Mouse (Mus musculus) 3T3-L1 (cell line): ENCODE results near the gene Zfp42.
"Not testable (repeated sequence)": the region's sequence is repeated elsewhere in the genome, so short reads cannot be mapped to it uniquely, and the experiment has no call there.

Source experiments
- DNase-seq: peaks from one replicate; pipeline ENCODE4 v3.0.0-alpha.2; 2015; ENCODE audit warnings: low read depth, low spot score

The Zfp42 gene

DNA sequence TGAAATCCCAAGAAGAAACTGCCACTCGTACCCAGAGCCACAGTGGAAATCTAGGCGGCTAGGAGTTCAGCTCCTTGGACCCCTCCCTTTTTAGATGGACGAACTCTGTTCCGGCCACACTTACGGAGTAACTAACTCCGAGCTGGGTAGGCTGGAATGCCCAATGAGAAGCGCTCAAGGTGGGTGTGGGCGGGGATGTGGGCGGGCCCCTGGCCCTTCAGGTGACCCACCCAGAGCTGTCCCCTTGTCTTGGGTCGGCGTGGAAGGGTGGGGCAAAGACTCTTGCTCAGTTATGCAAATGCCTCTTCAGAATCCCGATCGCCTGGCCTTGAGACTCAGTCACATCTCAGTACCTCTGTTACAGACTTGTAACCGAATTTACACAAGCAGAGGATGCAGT lies at the start of gene Zfp42:
Gene Zfp42 (minus strand): TSS at position 85 of the 400 bp plus-strand sequence.
- no peak for DNase-seq

DNA sequence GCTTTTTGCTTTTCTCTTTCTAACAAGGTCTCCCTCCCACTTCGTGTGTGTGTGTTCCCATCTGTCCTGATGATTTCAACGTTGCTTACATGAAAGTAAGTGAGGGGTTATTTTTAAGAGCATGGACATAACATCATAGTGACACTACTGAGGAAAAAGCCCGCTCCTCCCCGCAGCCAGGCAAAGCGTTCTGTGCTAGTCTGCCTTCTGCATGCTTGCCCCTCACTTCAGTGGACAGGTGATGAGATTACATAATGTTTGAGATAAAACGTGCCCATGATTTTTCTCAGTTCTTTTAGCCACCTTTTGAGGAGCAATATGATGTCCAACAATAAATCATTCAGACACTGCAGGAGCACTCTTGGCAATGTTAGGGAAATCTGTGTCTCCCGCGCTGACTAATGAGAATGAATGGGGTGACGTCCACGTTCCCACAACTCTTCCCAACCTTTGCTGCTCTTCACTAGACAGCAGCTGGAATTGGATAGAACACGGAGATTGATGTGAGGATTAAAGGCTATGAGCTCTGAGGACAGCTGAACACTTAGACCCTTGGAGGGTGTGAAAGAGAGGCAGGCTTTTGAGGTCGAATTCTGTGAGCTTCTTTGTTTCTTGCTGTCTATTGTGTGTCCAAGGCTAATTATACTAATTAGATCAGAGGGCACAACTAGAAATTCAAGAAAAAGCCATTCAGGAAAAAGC lies 49.4 kb upstream of the Zfp42 start:
- DNase-seq = no peak

DNA sequence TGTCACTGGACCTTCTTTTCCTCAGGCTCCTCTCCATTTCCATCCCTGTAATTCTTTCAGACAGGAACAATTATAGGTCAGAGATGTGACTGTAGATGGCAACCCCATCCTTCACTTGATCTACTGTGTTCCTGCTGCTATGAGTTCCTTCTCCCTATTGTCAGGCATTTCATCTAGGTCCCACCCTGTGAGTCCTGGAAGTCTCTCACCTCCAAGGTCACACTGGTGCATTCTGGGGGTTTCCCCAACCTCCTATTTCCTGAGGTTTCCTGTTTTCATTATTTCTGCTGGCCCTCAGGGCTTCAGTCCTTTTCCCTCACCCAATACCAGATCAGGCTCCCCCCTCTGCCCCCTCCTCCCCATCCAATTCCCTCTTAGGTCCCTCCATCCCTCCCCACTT lies 45.5 kb upstream of the Zfp42 start:
- DNase-seq = not testable (repeated sequence)

DNA sequence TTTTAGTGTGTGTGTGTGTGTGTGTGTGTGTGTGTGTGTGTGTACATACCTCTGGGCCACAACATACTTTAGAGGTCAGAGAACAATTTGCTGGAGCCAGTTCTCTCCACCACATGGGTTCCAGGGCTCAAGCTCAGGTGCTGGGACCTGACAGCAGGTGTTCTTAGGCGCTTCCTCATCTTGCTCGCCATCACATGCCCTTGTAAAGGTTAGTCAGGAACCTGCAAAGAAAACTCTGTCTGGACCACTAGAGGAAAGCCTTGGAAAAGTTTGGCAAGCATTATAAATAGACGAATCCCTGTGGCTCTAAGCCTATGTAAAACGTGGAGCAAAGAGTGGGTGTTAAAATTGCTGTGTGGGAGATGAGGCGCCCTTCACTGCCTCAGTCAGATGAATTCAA lies 31.8 kb upstream of the Zfp42 start:
- no peak for DNase-seq

DNA sequence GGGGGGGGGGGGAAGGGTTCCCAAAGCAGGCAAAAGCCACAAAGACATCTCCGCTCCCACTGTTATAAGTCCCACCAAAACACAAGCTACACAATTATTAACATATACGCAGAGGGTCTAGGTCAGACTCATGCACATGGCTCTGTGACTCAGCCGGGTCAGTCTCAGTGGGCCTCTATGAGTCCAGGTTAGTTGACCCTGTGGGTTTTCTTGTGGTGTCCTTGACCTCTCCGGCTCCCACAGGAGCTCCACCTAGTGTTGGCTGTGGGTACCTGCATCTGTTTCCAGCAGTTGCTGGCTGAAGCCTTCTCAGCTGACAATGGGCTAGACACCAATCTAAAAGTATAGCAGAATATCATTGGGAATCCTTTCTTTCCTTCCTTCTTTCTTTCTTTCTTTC lies 26.7 kb upstream of the Zfp42 start:
- no peak for DNase-seq

DNA sequence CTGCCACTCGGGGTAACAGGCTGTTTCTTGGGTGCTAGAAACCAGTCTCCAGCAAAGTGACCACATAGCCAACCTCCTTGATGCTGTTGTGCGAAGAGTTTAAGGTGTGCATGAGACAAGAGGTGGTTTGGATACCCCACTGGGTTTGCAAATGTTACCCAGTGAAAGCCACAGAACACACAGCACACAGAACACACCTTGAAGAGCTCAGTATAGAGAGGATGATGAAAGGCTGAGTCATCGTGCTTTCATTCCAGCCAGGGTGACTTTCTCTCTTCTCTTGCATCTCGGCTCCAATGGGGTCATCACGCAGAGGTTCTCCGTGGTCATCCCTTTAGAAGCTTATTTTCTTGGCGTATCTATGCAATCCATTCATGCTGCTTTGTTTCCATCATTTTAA lies 24.9 kb upstream of the Zfp42 start:
- no peak for DNase-seq

DNA sequence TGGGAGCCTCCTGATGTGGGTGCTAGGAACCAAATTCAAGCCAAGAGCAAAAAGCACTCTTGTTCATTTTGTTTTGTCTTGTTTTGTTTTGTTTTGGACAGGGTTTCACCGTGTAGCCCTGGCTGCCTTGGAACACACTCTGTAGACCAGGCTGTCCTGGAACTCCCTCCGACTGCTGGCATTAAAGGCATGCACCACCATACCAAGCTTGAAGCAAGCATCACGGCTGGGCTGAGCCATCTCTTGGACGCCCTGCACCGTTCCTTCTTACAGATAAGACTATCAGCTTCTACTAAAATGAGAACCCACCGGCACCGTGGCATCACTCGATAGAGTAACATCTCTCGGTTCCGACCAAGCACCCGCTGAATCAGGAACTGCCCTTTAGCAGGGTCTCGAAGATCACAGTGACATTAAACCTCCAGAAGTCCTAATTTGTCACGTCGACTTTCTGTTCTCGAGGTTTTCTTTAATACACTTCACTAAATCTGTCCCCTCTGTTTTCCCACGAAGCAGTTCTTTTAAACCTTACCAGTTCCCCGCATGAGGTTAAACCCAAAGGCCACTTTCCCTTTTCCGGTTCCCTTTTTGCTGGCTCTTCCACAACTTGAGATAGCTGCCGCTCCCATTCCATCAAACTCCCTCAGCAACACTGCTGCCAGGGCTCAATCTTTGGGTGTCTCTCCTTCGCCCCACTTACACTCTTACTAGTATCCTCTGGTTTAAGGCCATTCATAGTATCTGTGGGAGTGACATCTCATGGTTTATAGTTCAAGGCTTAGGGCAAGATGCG lies 23.3 kb upstream of the Zfp42 start:
- DNase-seq = no peak

DNA sequence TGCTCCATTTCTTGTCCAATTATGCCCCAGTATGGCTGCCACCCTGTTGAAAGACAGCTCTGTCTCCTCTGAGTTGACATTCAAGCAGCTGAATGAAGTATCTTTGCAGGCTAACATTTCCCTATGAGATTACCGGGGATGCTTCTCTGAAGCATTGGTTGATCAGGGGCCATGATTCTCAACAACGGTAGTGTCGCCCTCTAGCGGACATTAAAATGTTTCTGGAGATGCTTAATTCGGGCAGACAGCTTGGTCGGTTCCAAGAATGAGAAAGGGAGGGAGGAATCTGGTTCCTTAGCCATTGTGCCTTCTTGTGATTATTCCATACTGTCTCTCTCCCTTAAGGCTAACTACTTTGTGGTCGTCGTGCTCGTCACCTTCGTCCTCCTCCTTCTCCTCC lies 21.9 kb upstream of the Zfp42 start:
- DNase-seq = peak; percentile 13

DNA sequence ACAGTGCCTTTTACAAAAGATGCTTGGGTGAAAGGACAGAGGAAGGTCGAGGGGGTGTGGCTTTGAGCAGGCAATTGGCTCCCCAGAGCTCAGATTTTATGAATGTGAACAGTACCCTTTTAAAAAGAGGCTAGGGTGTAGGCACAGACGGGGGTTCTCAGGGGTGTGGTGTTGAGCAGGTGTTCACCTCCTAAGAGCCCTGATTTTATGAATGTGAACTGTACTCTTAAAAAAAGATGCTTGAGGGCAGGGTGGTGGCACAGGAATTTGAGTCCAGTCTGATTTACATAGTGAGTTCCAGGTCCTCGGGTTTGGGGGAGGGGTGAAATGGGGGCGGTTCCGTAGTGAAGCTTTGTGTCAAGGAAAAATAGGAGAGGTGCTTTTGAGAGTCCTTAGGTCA lies 14.0 kb upstream of the Zfp42 start:
- no peak for DNase-seq

DNA sequence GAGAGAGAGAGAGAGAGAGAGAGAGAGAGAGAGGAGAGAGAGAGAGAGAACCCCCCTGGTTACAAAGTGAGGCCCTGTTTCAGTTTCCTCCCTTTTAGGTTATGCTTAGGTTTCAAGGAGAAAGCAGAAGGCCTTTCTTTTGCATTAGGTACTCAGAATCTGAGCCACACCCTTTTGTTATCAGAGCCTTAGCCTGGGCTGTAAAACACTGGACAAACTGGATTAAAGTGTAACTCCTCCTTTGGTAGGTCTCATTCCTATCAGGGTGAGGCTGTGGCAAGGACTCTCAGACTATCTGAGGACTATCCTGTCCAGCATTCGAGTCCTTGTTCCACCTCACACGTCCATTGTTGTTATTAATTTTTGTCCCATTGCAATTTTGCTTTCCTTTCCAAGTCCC lies 1.4 kb upstream of the Zfp42 start:
- no peak for DNase-seq

DNA sequence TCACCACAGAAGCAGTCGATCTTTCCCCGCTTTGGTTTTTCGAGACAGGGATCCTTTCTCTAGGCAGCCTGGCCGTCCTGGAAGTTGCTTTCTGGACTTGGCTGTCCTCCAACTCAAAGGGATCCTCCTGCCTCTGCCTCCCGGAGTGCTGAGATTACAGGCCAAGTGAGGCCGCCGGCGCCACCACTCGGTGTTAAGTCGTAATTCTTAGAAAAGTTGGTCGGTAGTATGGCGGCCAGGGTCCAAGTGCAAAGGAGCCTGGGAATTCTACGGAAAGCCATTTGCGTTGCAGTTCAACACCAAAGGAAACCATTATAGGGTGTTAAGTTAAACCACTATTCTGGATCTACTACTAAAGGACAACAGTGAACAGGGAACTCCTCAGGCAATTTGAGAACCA lies 1.1 kb downstream of the Zfp42 start:
- DNase-seq = no peak

DNA sequence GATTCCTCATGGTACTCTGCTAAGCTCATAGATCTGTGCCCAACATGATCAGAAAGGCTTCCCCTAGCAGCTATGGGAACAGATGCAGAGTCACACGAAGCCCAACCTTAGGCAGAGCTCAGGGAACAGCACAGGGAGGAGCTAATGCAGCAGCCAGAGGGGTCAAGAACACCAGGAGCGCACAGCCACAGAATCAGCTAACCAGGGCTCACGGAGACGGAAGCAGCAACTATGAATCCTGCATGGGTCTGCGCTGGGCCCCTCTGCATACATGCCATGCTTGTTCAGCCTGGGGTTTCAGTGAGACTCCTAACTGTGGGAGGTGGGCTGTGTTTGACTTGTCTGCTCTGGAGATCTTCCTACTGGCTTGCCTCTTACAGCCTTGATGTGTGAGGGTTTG lies 7.0 kb downstream of the Zfp42 start:
- no peak for DNase-seq

DNA sequence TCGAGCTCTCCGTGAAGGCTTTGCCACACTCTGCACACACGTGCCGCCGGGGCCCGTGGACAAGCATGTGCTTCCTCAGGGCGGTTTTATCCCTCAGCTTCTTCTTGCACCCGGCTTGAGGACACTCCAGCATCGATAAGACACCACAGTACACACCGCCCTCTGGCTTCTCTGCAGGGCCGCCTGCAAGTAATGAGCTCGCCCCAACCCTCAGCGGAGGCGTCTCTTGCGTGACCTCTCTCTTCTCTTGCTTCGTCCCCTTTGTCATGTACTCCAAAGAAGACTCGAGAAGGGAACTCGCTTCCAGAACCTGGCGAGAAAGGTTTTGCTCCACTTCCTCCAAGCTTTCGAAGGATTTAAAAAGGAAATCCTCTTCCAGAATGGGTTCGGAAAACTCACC lies 11.0 kb downstream of the Zfp42 start:
- no peak for DNase-seq

DNA sequence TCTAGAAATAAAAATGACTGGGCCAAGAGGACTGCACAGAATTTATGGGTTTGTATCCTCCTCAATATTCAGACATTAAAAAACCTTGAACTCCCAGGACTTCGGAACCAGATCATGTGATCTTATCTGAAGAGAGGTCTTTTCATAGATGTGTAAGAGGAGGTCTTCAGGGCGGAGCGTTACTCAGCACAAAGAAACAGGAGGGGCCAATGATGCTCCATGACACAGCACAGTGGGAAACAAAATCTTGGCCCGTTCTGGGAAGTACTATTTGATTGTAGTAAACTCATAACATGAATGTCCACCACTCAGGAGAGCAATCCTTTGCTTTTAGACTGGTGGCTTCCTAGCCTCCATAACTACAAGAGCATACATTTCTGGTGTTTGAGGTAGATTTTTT lies 12.6 kb downstream of the Zfp42 start:
- no peak for DNase-seq

DNA sequence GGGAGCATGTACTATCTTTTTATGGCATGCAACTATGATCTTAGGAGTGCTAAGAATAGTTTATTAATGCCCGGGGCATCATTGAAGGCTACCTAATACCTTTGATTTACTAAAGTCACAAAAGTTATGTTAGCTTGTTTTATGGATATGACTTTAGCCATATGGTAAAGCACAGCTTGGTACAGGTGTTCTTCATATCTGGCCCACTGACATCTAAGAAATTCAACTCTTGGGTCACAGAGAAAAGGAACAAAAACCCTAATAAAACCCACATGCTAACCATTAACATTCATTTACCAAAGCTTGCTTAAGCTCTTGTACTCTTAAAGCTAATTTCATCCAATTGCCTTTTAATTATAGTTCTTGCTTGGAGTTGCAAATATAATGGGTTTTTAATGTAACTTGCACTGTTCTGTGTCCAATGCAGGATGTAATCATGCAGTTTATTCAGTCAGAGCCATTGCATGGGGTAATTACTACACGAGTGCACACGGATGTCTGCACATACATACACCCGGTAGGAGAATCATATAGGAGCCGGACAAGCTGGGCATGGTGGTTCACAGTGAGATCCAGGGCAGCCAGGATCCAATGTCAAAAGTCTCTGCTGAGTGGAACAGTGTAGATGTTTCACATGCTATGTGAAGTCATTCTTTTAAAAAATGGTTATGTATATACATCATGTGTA lies 16.2 kb downstream of the Zfp42 start:
- no peak for DNase-seq

DNA sequence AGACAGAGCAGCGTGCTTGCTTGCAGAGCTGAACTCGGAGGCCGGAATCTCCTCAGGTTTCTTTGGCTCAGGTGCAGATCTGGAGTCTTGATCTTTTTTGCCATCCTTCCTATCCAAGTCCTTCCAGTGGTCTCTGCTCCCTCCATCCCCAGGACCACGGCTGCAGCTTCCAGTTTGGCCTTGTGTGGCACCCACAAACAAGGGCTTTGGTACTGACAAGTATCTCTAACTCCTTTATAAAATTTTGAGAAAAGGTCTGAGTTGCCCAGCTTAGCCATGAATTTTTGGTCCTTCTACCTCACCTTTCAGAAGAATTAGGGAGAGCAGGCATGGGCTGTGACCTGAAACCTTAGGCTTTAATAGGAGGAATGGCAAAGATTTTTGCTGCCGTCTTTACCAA lies 17.0 kb downstream of the Zfp42 start:
- no peak for DNase-seq

DNA sequence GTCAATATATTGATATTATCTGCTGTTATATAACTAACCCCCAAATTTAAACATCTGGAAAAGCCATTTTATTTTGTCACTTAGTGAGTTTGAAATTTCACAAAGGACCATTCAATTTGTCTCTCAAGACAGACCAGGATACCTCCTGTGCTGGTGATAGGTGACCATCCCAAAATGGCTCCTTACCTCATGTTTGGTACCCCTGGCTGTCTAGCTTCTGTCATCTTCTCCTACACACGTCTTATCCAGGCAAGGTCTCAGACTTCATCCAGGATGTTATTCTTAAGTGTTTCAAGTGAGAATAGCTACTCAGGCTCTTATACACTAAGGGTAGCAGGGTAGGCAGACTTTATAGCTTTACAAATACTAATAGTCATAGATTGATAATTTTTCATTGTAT lies 17.9 kb downstream of the Zfp42 start:
- DNase-seq = no peak

DNA sequence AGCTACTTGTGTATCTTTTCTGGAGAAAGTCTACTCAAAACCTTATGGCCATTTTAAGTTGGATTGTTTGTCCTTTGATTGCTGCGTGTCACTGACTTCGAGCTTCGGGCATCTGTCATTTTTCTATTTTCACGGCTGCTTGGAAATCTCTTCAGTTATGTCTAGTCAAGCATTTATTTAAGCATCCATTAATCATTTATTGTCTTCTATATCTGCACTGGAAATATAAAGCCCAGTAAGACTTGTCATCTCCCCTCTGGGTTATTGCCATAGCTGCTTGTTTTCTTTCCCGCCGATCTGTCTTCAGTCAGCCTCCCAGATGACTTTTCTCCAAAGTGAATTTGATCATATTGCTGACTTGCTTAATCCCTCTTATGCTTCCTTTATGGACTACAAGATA lies 19.3 kb downstream of the Zfp42 start:
- no peak for DNase-seq

DNA sequence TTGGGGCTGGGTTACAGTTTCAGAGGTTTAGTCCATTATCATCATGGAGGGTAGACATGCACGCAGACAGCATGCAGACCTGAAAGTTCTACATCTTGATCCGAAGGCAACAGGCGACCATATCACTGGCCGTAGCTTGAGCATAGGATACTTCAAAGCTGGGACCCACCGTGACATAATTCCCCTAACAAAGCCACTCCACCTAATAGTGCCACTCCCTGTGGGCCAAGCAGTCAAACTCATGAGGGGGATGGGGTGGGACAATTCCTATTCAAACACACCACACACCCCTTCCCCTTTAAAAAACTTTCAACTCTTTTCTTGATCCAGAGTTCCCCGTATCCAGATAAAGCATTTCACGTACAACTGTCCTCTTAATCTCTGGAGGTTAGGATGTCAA lies 23.5 kb downstream of the Zfp42 start:
- DNase-seq = no peak

DNA sequence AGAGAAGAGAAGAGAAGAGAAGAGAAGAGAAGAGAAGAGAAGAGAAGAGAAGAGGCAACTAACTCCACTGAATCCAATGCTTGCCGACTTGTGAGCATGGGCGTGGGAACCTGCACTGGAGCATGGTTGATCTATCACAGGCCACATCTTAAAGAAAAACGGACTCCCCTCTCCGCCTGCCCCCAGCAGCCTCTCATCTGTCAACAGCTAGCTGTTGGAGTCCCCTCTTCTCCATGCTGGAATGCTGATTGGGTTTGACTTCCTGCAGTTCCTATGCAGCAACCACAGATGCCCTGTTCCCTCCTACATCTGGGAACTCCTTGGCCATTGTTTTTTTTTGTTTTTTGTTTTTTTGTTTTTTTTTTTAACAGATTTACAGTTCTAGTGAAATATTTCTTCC lies 28.4 kb downstream of the Zfp42 start:
- DNase-seq = no peak

DNA sequence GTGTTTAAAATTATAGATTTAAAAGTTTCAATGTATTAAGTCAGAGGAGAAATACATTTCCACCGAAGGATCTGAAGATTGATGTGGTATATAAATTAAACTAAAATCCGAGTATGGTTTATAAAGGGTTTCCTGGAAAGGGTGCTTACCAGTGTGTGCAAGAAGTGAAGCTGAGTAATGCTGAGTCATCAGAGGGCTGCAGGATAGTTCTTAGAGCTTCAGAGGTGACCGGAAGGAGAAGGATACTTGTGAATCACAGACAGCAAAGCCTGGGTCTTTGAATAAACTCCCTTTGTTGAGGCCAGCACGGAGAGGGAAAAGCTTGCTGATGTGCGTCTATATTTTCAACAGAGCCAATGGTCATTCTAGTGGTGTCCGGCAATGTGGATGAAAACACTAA lies 45.8 kb downstream of the Zfp42 start:
- DNase-seq = peak; percentile 3

DNA sequence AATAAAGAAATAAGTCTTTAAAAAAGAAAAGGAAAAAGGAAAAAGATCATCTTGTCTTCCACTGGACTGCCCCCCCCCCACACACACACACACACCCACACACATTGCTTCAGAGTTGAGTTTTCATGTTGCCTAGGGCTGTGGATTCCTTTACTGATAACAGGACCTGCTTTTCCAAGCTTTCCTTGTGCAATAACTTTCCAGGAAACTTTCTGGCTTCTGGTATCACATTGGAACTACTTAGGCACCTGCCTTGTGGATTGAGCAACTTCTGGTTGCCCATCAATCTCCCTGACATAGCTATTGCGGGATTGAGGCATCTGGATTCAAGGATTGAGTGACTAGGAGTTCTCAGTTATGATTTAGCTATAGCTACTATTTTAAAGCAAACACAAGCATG lies 48.9 kb downstream of the Zfp42 start:
- no peak for DNase-seq

DNA sequence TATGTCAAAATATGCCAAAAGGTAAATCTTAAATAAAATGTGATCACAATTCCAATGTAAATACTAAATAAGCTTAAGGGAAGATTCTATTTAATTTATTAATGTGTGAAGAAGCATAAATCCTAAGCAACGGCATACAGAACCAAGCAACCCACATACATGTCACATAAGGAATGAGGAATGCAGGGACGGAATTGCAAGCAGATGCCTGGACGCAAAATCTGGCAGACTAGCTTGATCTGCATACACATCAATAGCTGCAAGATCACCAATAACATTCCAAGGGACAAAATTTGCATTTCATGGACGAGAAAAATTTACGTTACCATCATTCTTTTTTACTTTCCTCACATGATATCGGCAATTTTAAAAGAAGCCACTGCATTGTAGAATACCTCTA lies 51.1 kb downstream of the Zfp42 start:
- DNase-seq = no peak
